Mouse (Mus musculus) heart, embryonic 12.5 days (tissue): ENCODE results near the gene Kcnk10. TPM values are rescaled to one million over a fixed set of nuclear protein-coding genes. Genes with fewer than 3 reads are reported as not detected.

Experiments used
- ATAC-seq: fragments of 200-750 bp; cut with Nextera tagmentation; 2 replicates; pipeline ENCODE4 v1.8.0; 2017; ENCODE audit warnings: moderate TSS enrichment, moderate library complexity; ENCODE audit not compliant: insufficient number of reproducible peaks, low FRiP score
- H3K27ac ChIP-seq: fragments of 300-500 bp; sonication (generic); 2 replicates; pipeline ENCODE4 v1.5.1; 2016; ENCODE audit warnings: mild to moderate bottlenecking, moderate library complexity; ENCODE audit not compliant: poor library complexity, severe bottlenecking
- H3K27me3 ChIP-seq: fragments of 300-500 bp; sonication (generic); replicated peaks from 2 replicates; pipeline ENCODE4 v1.6.1; 2016; ENCODE audit warnings: mild to moderate bottlenecking, moderate library complexity
- H3K36me3 ChIP-seq: fragments of 300-500 bp; sonication (generic); 2 replicates; pipeline ENCODE4 v1.6.1; 2016; ENCODE audit warnings: mild to moderate bottlenecking, moderate library complexity
- H3K4me1 ChIP-seq: fragments of 300-500 bp; sonication (generic); replicated peaks from 2 replicates; pipeline ENCODE4 v1.6.1; 2016; ENCODE audit warnings: mild to moderate bottlenecking
- H3K4me2 ChIP-seq: fragments of 300-500 bp; sonication (generic); 2 replicates; pipeline ENCODE4 v1.6.1; 2016; ENCODE audit warnings: mild to moderate bottlenecking, moderate library complexity
- H3K4me3 ChIP-seq: fragments of 300-500 bp; sonication (generic); 2 replicates; pipeline ENCODE4 v1.5.1; 2016; ENCODE audit warnings: mild to moderate bottlenecking
- H3K9ac ChIP-seq: fragments of 300-500 bp; sonication (generic); 2 replicates; pipeline ENCODE4 v1.6.1; 2016; ENCODE audit warnings: mild to moderate bottlenecking, moderate library complexity
- H3K9me3 ChIP-seq: fragments of 300-500 bp; sonication (generic); replicated peaks from 2 replicates; pipeline ENCODE4 v1.6.1; 2016; ENCODE audit warnings: mild to moderate bottlenecking, moderate library complexity
- WGBS: fragments of 180-500 bp; shearing (Covaris S2); methylation state at CpG from one replicate; pipeline ENCODE4 v1.1.7; 2016; 5-methylcytosine and 5-hydroxymethylcytosine counted together
- polyA plus RNA-seq: library from polyadenylated mRNA; unstranded; fragments of >200 nt; fragmentation: Nextera tagmentation; extraction: Ambion mirVana; gene quantifications from 2 replicates; pipeline ENCODE4 v1.2.1, GENCODE M21; 2016

The Kcnk10 gene
- polyA plus RNA-seq, 1 experiment from 2014 or later, result 0.37 TPM

DNA sequence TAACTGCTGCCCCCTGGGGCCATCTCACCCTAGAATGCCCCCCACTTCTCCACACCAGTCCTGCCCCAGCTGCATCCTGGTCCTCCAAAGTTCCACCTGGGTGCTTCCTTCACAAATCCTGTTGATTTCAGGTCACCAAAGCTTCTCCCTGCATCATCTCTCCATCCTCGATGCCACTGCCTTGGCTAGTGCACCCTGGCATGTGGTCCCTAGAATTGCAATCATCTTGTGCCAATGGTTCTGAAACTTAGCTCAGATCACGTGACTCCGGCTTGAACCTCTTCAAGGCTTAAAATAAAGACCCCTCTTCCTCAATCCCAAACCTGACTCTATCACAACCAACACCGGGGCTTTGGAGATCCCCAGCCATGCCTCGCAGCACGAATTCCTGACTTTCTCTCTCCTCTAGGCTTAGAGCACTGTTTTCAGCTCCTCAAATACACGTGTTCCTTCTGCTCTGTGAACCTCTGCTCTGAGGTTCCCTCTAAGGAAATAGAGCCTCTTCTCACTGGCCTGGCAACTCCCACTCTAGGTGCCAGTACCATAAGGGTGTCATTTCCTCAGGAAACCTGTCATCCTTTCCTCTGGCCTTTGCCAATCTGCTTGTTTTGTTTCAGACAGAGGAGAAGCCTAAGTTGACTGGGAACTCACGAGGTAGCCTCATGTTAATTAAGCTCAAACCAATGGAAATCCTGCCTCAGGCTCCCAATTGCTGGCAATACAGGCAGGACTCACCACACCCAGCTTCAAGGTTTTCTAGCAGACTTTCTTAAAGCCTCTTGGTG is 6.0 kb downstream of the Kcnk10 start:
- Histone ChIP-seq H3K9ac (no peak overlapping the region), H3K36me3 (no peaks in the 10 kb centered on the region), H3K4me3 (no peak overlapping the region), H3K27ac (no peak overlapping the region), H3K27me3 (peaks cover 60% of the 10 kb centered on the region), H3K4me2 (no peak overlapping the region), H3K4me1 (0 out of 2 replicates have a peak, but pooled peaks cover 2% of the 10 kb centered on the region), H3K9me3 (no peaks in the 10 kb centered on the region)
- WGBS, result 39% methylated on average over 8 of the region's 8 CpGs
- 0 out of 2 replicates have a peak, but pooled peaks have one; percentile 23 for ATAC-seq

- no peak overlapping the region for H3K9ac ChIP-seq
- H3K27ac ChIP-seq, result no peak overlapping the region
- 0 out of 2 replicates have a peak, but pooled peaks cover 2% of the 10 kb centered on the region for H3K4me1 ChIP-seq
- H3K4me2 ChIP-seq, result no peak overlapping the region
- H3K4me3 ChIP-seq, result no peak overlapping the region
- H3K36me3 ChIP-seq, result no peaks in the 10 kb centered on the region
- peaks cover 37% of the 10 kb centered on the region for H3K27me3 ChIP-seq
- H3K9me3 ChIP-seq, result no peaks in the 10 kb centered on the region
- ATAC-seq, result no peak
- 56% methylated on average over 6 of the region's 6 CpGs for WGBS
Measured at GRCm38 (mm10) chr12:98569380-98569779, 8.7 kb downstream of the Kcnk10 start.

- no peak overlapping the region for H3K9ac ChIP-seq
- WGBS, result 77% methylated on average over 6 of the region's 6 CpGs
- no peak overlapping the region for H3K27ac ChIP-seq
- H3K4me3 ChIP-seq, result no peak overlapping the region
- H3K36me3 ChIP-seq, result no peaks in the 10 kb centered on the region
- no peak overlapping the region for H3K4me2 ChIP-seq
- H3K9me3 ChIP-seq, result no peaks in the 10 kb centered on the region
- H3K4me1 ChIP-seq, result no peaks in the 10 kb centered on the region
- H3K27me3 ChIP-seq, result peaks cover 25% of the 10 kb centered on the region
- ATAC-seq, result no peak
Measured at GRCm38 (mm10) chr12:98567877-98568276, 10.2 kb downstream of the Kcnk10 start.

- Histone ChIP-seq H3K9ac (no peak overlapping the region), H3K4me1 (no peaks in the 10 kb centered on the region), H3K9me3 (no peaks in the 10 kb centered on the region), H3K4me3 (no peak overlapping the region), H3K27me3 (0 out of 2 replicates have a peak, but pooled peaks cover 4% of the 10 kb centered on the region), H3K36me3 (no peaks in the 10 kb centered on the region), H3K4me2 (no peak overlapping the region), H3K27ac (no peak overlapping the region)
- 75% methylated on average over 3 of the region's 3 CpGs for WGBS
- no peak for ATAC-seq
Measured at GRCm38 (mm10) chr12:98564383-98564782, 13.7 kb downstream of the Kcnk10 start.

GRCm38 (mm10) chr12:98563261-98563660 is 14.8 kb downstream of the Kcnk10 start:
- H3K4me1 ChIP-seq, result no peaks in the 10 kb centered on the region
- no peak overlapping the region for H3K4me2 ChIP-seq
- no peaks in the 10 kb centered on the region for H3K36me3 ChIP-seq
- 78% methylated on average over 4 of the region's 4 CpGs for WGBS
- H3K9ac ChIP-seq, result no peak overlapping the region
- no peaks in the 10 kb centered on the region for H3K9me3 ChIP-seq
- no peak overlapping the region for H3K27ac ChIP-seq
- no peaks in the 10 kb centered on the region for H3K27me3 ChIP-seq
- H3K4me3 ChIP-seq, result no peak overlapping the region
- ATAC-seq, result no peak

- H3K27me3 ChIP-seq, result no peaks in the 10 kb centered on the region
- no peak for ATAC-seq
- no peak overlapping the region for H3K4me3 ChIP-seq
- H3K27ac ChIP-seq, result no peak overlapping the region
- no peak overlapping the region for H3K9ac ChIP-seq
- no peaks in the 10 kb centered on the region for H3K36me3 ChIP-seq
- no peaks in the 10 kb centered on the region for H3K4me1 ChIP-seq
- WGBS, result 82% methylated on average over 13 of the region's 13 CpGs
- H3K9me3 ChIP-seq, result no peaks in the 10 kb centered on the region
- no peak overlapping the region for H3K4me2 ChIP-seq
Measured at GRCm38 (mm10) chr12:98562341-98562977, 15.7 kb downstream of the Kcnk10 start.

DNA sequence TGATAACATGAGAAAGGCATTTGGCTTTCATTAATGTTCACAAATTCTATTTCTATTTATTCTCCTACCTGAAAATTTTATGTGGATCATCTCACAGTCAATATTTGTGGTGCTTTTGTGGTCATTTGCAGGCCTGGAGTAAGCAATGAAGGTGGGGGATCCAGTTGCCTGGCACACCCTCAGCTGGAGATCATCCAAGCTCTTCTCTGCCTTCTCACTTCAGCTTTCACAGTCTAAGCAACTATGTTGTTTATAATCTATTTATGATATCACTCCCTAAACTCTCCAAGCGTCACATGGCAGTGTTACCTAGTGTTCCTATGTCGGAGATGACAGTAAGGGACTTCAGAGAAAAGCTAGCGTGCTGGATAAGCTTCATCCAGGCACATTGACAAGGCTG is 18.1 kb downstream of the Kcnk10 start:
- H3K9ac ChIP-seq, result no peak overlapping the region
- no peaks in the 10 kb centered on the region for H3K4me1 ChIP-seq
- no peak overlapping the region for H3K4me3 ChIP-seq
- no peak overlapping the region for H3K4me2 ChIP-seq
- no peak overlapping the region for H3K27ac ChIP-seq
- H3K27me3 ChIP-seq, result no peaks in the 10 kb centered on the region
- ATAC-seq, result no peak
- no peaks in the 10 kb centered on the region for H3K9me3 ChIP-seq
- H3K36me3 ChIP-seq, result no peaks in the 10 kb centered on the region
- 71% methylated on average over 3 of the region's 3 CpGs for WGBS

GRCm38 (mm10) chr12:98557013-98557677 is 21.0 kb downstream of the Kcnk10 start:
- Histone ChIP-seq H3K9me3 (no peaks in the 10 kb centered on the region), H3K4me1 (no peaks in the 10 kb centered on the region), H3K4me2 (no peak overlapping the region), H3K36me3 (no peaks in the 10 kb centered on the region), H3K4me3 (no peak overlapping the region), H3K27ac (no peak overlapping the region), H3K9ac (no peak overlapping the region), H3K27me3 (no peaks in the 10 kb centered on the region)
- no peak for ATAC-seq
- 70% methylated on average over 7 of the region's 7 CpGs for WGBS

DNA sequence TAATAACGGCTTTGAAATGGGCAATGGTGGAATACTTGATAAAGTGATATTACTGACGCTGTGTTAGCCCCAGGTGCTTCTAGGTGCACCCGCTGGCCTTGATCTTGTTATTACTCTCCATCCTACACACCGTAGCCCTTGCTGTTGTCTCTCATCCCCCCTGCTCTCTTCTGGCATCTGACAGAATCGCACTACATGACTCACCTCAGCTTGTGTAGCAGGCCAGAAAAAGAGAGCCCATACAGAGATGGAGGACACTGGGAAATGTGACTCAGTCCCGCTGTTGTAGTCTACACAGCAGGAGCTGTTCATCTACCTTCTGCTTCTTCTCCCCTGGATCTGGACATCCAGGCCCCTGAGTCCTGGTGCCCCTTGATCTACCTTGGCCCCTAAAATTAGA is 28.1 kb downstream of the Kcnk10 start:
- 85% methylated on average over 6 of the region's 6 CpGs for WGBS
- Histone ChIP-seq H3K36me3 (no peaks in the 10 kb centered on the region), H3K4me3 (no peak overlapping the region), H3K27me3 (no peaks in the 10 kb centered on the region), H3K9me3 (no peaks in the 10 kb centered on the region), H3K27ac (no peak overlapping the region), H3K4me2 (no peak overlapping the region), H3K9ac (no peak overlapping the region), H3K4me1 (no peaks in the 10 kb centered on the region)
- no peak for ATAC-seq

DNA sequence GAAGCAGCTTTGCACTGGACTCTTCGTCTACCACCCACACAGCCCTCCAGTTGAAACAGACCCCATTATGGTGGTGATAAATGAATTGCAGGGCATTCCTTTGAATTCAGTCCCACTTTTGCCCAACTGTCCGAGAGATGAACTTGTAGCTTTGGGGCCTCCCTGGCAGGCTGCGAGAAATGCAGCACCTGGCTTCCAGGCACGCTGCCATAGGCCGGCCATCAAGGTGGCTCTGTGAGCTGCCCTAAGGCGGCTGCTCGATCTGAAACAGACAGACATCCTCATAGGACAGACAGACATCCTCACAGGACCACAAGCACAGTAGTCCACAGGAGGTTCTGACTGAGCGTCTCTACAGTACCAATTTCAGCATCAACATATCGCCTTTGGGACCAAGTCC is 30.0 kb downstream of the Kcnk10 start:
- Histone ChIP-seq H3K4me1 (no peaks in the 10 kb centered on the region), H3K27me3 (no peaks in the 10 kb centered on the region), H3K9me3 (no peaks in the 10 kb centered on the region), H3K9ac (no peak overlapping the region), H3K4me2 (no peak overlapping the region), H3K36me3 (no peaks in the 10 kb centered on the region), H3K4me3 (no peak overlapping the region), H3K27ac (no peak overlapping the region)
- no peak for ATAC-seq
- 82% methylated on average over 9 of the region's 9 CpGs for WGBS

DNA sequence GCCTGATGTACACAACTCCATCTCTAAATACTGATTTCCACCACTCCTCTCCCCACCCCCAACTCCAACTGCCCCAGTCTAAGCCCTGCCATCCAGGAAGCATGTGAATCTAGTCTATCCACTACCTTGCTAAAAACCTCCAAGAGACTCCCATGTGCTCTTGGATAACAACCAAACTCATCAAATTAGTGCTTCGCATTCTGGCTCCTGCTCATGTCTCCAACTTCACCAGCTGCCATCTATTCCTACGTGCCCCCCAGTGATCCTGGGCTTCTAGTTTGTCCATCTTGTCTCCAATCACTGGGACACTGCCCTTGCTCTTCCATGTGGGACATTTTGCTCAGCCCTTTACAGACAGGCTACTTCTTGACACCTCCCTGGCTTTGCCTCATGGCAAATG is 32.2 kb downstream of the Kcnk10 start:
- Histone ChIP-seq H3K9me3 (no peaks in the 10 kb centered on the region), H3K4me2 (no peak overlapping the region), H3K4me1 (no peaks in the 10 kb centered on the region), H3K27me3 (no peaks in the 10 kb centered on the region), H3K36me3 (no peaks in the 10 kb centered on the region), H3K27ac (no peak overlapping the region), H3K4me3 (no peak overlapping the region), H3K9ac (no peak overlapping the region)
- WGBS, result 86% methylated on average over 2 of the region's 2 CpGs
- ATAC-seq, result no peak
